Comparison of ENCODE assay signal across 31 mouse cellular contexts in genomic region chr13:24575126-24575525, GRCm38 (mm10). TPM values are rescaled to one million over a fixed set of nuclear protein-coding genes. Genes with fewer than 3 reads are reported as not detected.
DNase-seq lines count a peak whose midpoint lies in the region; ATAC-seq lines count a peak whose summit lies in the region.
"Had no signal": no experiment of that assay in that cellular context is flagged by ENCODE, and none has a peak within 500 bp of the region (broad histone marks: within the 10 kb centered on the region; RNA-seq: fewer than 3 reads in every experiment).

No protein-coding gene starts in this region.

- H3K9ac ChIP-seq in heart, embryonic 14.5 days (ENCODE audit: low read length) = no peak overlapping the region
- H3K9ac ChIP-seq: embryonic facial prominence, embryonic 15.5 days; forebrain, embryonic 12.5 days; forebrain, postnatal 0 days; hindbrain, embryonic 12.5 days; liver, embryonic 14.5 days; neural tube, embryonic 12.5 days had no signal

- peak overlapping the region; percentile 16 to 55; a peak in 1 of 4 replicates for H3K27ac ChIP-seq in heart, embryonic 14.5 days (replicated peaks in 1 of 2; ENCODE audit: control insufficient read depth in 1 of 2, insufficient read depth in 1 of 2, low read depth in 2 of 2, low read length in 2 of 2)
- H3K27ac ChIP-seq: embryonic facial prominence, embryonic 15.5 days; forebrain, embryonic 12.5 days; kidney, postnatal 0 days; liver, embryonic 14.5 days; macrophage; neural tube, embryonic 12.5 days; stomach, postnatal 0 days had no signal

- DNase-seq in adrenal gland, adult (ENCODE audit: inconsistent age in 2 of 2, low spot score in 1 of 2) = peak; percentile 23 to 61
- DNase-seq in adrenal gland, postnatal 10 days = no peak
- DNase-seq in heart, postnatal 25 days (ENCODE audit: low spot score) = no peak
- no peak for DNase-seq in urinary bladder, adult 2 months (ENCODE audit: low spot score)
- DNase-seq: cerebellum, adult 8-10 months; cerebellum, postnatal 25 days; forebrain, postnatal 0 days; heart, postnatal 36 days; kidney, adult 8-10 months; kidney, postnatal 4 days; left cerebral cortex, postnatal 4 days; lung, adult 2 months; lung, postnatal 10 days; right cerebral cortex, postnatal 4 days; thymus, postnatal 4 days had no signal

- no peak overlapping the region for H3K4me2 ChIP-seq in heart, embryonic 14.5 days (ENCODE audit: low read length)
- H3K4me2 ChIP-seq: embryonic facial prominence, embryonic 15.5 days; forebrain, embryonic 12.5 days; hindbrain, embryonic 12.5 days; midbrain, embryonic 11.5 days; neural tube, embryonic 12.5 days had no signal

- intact Hi-C loops in heart, postnatal 25 days (cut with DNase I) = no loop called here

- H3K4me3 ChIP-seq in heart, embryonic 14.5 days (ENCODE audit: control insufficient read depth in 1 of 2, insufficient read depth in 1 of 2, low read depth in 1 of 2, low read length in 2 of 2) = no peak overlapping the region
- peak overlapping the region; percentile 77 for H3K4me3 ChIP-seq in megakaryocyte, embryonic 14.5 days (replicated peaks)
- H3K4me3 ChIP-seq: embryonic facial prominence, embryonic 10.5 days; embryonic facial prominence, embryonic 15.5 days; forebrain, embryonic 12.5 days; hindbrain, embryonic 12.5 days; neural tube, embryonic 12.5 days had no signal

- 66% methylated on average over 3 of the region's 3 CpGs for WGBS in heart, embryonic 14.5 days

- peaks cover 26 to 35% of the 10 kb centered on the region in 2 experiments for H3K4me1 ChIP-seq in heart, embryonic 14.5 days (ENCODE audit: control insufficient read depth in 2 of 2, insufficient read depth in 2 of 2, low read length in 2 of 2)
- peaks cover 83% of the 10 kb centered on the region for H3K4me1 ChIP-seq in megakaryocyte, embryonic 14.5 days

- no peaks in the 10 kb centered on the region for H3K9me3 ChIP-seq in heart, embryonic 14.5 days (ENCODE audit: control insufficient read depth, low read length)
- H3K9me3 ChIP-seq in megakaryocyte, embryonic 14.5 days = no peaks in the 10 kb centered on the region
- H3K9me3 ChIP-seq: embryonic facial prominence, embryonic 10.5 days; embryonic facial prominence, embryonic 15.5 days; forebrain, embryonic 12.5 days; G1E; hindbrain, embryonic 12.5 days; neural tube, embryonic 12.5 days had no signal

- H3K27me3 ChIP-seq in heart, embryonic 14.5 days (ENCODE audit: control insufficient read depth, insufficient read depth, low read length) = no peaks in the 10 kb centered on the region
- no peaks in the 10 kb centered on the region for H3K27me3 ChIP-seq in megakaryocyte, embryonic 14.5 days (replicated peaks)
- H3K27me3 ChIP-seq: CH12.LX; embryonic facial prominence, embryonic 15.5 days; forebrain, embryonic 12.5 days; hindbrain, embryonic 12.5 days; neural tube, embryonic 12.5 days had no signal

- no peaks in the 10 kb centered on the region for H3K36me3 ChIP-seq in heart, embryonic 14.5 days (ENCODE audit: control insufficient read depth, insufficient read depth, low read length)
- H3K36me3 ChIP-seq in megakaryocyte, embryonic 14.5 days (replicated peaks; ENCODE audit: low read length) = peaks cover 82% of the 10 kb centered on the region
- H3K36me3 ChIP-seq: embryonic facial prominence, embryonic 10.5 days; embryonic facial prominence, embryonic 15.5 days; forebrain, embryonic 12.5 days; G1E; hindbrain, embryonic 12.5 days; neural tube, embryonic 12.5 days had no signal

- no peak for ATAC-seq in heart, embryonic 14.5 days (ENCODE audit: insufficient number of reproducible peaks, insufficient read depth, low FRiP score, low read depth)
- ATAC-seq in megakaryocyte, adult 5-6 weeks (ENCODE audit: poor library complexity, severe bottlenecking) = no peak
- ATAC-seq: forebrain, postnatal 0 days; intestine, embryonic 16.5 days had no signal

RNA-seq across cellular contexts. Expression of gene Ripor2, which starts 6.9 kb away (rescaled TPM):
- 10 to 100 TPM in 1 of 2 experiments, 1 to 10 TPM in 1; 7.5 to 10.9 TPM for total RNA-seq in adrenal gland, postnatal 10 days (2021)
- polyA plus RNA-seq in heart, embryonic 14.5 days (2014; fragmentation: Nextera tagmentation; extraction: Ambion mirVana) = 13.1 and 16.5 TPM in 2 replicates
- total RNA-seq in heart, postnatal 25 days (2021) = 1 to 10 TPM; 5.3 to 7.2 TPM
- polyA plus RNA-seq in megakaryocyte, embryonic 14.5 days (2012; ENCODE audit: insufficient read depth, low replicate concordance) = 8.1 and 12.6 TPM in 2 replicates
- total RNA-seq in megakaryocyte, adult 5-6 weeks (2015) = 87.3 and 93.1 TPM in 2 replicates
- total RNA-seq in megakaryocyte, adult 5-6 weeks (2017) = 65.3 and 80.5 TPM in 2 replicates
- polyA plus RNA-seq in urinary bladder, adult 2 months (2012; rRNA removed) = 1.4 and 1.5 TPM in 2 replicates
- polyA plus RNA-seq: G1E had no signal

Comparison
In these comparisons a context has a peak if more than half of its experiments do, and no peak if none do; other contexts are left out.
1. DNase-seq: peak in adrenal gland, adult (2 of 2); none in adrenal gland, postnatal 10 days (single experiment), heart, postnatal 25 days (single experiment) and urinary bladder, adult 2 months (single experiment).
2. RNA of gene Ripor2, which starts 6.9 kb away (total RNA-seq): 65.3 to 93.1 TPM in megakaryocyte, adult 5-6 weeks; 7.5 to 10.9 TPM in adrenal gland, postnatal 10 days and 5.3 to 7.2 TPM in heart, postnatal 25 days; every median in the first group is over 4 times any median in the second.